Mouse (Mus musculus) thymus, postnatal 36 days (tissue): ENCODE results near the gene C3ar1.
A peak's percentile ranks its signal among the peaks of the same experiment; 100 is the strongest.

Experiments
- DNase-seq, 2 experiments: peaks; one replicate each; pipeline ENCODE4 v3.0.0; 2022; ENCODE audit warnings: mixed read lengths in 2 of 2

C3ar1 gene

DNA sequence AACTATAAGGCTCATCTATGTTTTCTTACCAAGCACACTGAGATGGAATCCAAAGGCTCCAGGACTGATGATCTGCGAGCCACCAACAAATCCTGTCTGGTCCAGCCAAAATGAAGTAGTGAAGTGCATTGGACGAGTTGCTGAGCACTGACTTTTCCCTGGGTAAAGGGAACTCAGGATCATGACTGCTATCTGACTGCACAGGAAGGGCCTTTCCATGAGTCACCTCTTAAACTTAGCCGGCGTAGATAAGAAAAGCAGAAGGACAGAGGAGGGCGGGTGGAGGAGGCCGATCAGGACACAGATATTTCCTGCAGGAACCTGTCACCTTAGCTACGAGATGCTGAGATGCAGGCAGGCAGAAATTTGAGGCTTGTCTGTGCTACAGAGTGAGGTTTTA, at the start of gene C3ar1:
Gene C3ar1, minus strand, starts transcription at position 207 of the 400 bp plus-strand sequence.
- DNase-seq, result no peak

- peak; percentile 33 to 50 for DNase-seq
Measured at GRCm38 (mm10) chr6:122892442-122893049, 36.6 kb upstream of the C3ar1 start.

- DNase-seq, result no peak
Measured at GRCm38 (mm10) chr6:122889599-122889998, 33.6 kb upstream of the C3ar1 start.

- no peak for DNase-seq
Measured at GRCm38 (mm10) chr6:122883603-122884002, 27.6 kb upstream of the C3ar1 start.

DNA sequence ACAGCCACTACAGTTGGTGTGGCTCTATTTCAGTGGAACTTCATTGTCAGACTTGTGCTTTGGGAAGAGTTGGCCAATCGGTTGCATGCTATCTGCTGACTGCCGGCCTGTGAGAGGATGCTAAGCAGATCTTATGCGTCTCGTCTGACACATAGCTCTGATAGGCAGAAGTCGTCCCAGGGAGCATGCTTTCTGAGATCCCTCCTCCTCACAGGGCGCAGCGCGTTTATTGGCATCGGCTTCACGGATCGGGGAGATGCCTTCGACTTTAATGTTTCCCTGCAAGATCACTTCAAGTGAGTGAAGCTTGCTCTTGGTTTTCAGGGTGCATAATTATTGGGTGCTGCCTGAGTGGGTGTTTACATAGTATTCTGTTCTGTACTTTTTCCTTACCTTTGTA, 25.3 kb upstream of the C3ar1 start:
- DNase-seq, result no peak

DNA sequence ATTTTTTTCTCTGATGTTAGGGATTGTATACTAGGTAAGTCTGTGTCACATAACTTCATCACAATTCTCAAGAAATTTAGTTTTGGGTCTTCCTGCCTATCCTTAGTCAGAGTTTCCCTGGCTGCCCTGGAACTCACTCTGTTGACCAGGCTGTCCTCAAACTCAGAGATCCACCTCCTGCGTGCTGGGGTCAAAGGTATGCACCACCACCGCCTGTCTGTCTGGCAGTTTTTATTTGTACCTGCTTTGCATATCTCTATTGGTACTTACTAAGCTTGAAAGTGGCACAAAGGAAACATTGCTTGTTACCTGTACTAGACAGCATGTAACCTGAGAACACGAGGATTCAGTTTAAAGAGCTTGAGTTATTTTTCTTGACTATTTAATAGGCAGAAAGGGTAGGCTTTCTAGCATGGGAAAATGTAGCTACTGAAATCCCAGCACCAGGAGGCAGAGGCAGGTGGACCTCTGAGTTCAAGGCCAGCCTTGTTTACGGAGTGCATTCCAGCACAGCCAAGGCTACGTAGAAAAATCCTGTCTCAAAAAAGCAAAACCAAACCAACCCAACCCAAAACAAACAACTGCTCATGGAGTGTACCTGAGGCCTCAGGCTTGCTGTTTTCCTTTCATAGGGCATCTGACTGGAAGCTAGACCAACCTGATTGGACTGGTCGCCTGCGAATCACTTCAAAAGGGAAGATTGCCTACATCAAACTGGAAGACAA, 24.0 kb upstream of the C3ar1 start:
- no peak for DNase-seq

DNA sequence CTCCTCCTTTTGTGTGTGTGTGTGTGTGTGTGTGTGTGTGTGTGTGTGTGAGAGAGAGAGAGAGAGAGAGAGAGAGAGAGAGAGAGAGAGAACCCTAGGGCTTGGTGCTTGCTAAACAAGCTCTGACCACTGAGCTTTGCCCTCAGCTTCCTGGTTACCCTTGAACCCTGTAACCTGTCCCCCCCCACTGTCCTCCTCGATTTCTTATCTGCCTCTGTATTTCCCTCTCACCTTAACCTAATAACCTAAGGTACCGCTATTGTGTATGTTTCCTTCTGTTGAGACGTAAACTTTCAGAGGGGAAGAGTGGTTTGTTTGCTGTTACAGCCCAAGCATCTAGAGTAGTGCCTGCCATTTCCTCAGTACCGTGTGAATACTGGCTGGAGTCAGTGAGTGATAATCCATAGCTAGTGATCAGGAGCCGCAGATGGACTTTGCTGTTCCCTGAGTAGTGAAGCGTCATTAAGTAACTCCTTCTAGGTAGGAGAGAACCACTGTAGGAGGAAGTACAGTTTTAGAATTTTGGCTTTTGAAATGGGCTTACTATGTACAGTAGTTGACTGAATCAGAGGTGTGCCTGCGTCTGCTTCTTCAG, 23.3 kb upstream of the C3ar1 start:
- DNase-seq, result no peak

DNA sequence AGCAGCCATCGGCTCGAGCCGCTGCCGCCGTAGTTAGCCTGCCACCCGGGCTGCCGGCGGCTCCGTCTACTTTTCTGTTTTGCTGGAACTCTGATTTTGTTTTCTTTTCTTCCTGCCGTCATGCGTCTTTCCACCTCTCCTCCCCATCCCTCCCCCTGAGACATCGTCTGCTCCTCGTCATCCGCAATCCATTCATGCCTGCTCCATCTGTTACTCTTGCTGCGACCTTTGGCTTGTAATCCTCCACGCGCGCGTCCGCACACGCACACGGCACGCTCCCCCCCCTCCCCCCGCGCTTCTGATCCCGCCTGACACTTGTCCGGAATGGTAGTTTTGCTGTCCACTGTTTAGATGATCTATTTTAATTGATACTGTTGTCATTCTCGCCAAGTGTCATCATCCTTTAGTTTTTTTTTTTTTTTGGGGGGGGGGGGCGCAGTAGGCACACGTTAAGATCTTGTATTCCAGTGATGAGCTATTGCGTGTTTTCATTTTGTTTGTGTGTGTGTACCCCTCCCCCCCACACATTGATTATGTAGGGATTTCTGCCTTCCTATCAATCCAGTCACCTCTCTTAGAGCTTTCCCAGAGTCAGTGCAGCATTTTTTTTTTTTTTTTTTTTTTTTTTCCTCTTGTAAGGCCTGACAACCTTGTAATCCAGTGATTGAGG, 18.9 kb upstream of the C3ar1 start:
- no peak for DNase-seq

DNA sequence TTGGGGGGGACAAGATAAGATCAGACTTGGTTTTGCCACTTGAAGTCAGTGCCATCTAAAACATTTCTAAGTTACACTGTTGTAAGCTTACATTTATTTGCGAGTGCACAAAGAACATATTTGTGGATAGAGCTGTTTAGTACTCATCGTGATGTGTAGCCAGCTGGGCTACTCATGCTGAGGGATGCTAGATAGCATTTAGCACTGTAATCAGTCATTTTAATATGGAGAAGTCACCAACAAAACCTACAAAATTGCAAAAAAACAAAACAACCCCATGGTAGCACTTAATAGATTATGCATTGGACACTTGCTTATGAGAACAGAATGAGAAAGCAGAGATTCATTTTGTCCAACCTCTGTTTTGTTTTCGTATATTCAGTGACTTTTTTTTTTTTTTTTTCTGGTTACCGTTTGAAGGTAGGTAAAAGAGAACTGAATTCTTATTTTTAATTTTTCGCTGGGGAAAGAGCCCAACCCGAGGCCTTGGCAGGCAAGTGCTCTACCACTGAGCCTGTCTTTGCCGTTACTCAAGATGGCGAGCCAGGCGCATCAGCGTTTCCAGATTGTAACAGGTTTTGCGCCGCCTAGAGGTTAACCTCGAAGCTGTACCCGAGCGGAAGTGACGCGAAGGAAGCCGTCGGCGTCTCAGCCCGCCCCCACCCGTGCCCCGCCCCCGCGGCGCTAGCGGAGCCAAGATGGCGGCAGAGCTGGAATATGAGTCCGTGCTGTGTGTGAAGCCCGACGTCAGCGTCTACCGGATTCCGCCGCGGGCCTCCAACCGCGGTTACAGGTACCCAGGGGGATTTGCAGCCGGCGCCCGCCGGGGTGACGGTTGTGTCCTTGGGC, 18.1 kb upstream of the C3ar1 start, which contains the start of gene Necap1:
Gene Necap1, plus strand, starts transcription at position 604 of the 849 bp plus-strand sequence.
- peak; percentile 93 to 95 for DNase-seq

GRCm38 (mm10) chr6:122872800-122873199, 16.8 kb upstream of the C3ar1 start:
- no peak for DNase-seq

GRCm38 (mm10) chr6:122869846-122870245, 13.9 kb upstream of the C3ar1 start:
- no peak for DNase-seq

GRCm38 (mm10) chr6:122867914-122868313, 12.0 kb upstream of the C3ar1 start:
- DNase-seq, result no peak

- DNase-seq, result no peak
Measured at GRCm38 (mm10) chr6:122862871-122863270, 6.9 kb upstream of the C3ar1 start.

DNA sequence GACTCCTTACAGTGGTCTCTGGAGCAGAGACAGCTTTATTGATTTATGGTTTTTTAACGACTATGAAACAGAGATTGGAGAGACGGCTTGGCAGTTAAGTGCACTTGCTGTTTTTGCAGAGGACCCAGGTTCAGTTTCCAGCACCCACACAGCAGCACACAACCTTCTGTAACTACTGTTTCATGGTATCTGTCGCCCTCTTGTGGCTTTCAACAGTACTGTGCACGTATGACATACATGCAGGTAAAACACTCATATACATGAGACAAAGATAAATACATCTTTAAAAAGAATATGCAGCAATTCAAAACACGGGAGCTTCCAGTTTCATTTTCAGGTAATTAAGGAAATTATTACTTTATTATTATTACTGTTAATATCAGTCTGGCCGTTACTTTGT, 6.5 kb upstream of the C3ar1 start:
- no peak for DNase-seq

DNA sequence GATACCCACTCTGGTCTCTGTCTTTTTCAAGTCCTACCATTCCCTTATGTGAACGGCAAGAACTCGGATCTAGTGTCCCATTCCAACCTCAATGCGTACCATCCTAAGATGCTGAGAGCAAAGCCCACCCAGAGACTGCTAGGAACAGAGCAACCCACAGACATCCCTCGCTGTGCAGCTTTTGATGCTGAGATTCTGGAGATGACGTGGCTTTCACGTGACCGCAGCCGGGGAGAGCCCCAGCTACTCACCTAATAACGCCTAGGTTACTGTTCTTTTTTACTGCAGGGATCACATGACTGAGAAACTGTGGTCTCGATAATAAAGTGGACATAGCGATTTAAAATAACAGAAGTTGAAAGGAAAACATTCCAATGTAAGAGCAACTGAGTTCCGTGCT, 1.4 kb downstream of the C3ar1 start:
- no peak for DNase-seq

- DNase-seq, result no peak
Measured at GRCm38 (mm10) chr6:122852696-122853095, 3.3 kb downstream of the C3ar1 start.

DNA sequence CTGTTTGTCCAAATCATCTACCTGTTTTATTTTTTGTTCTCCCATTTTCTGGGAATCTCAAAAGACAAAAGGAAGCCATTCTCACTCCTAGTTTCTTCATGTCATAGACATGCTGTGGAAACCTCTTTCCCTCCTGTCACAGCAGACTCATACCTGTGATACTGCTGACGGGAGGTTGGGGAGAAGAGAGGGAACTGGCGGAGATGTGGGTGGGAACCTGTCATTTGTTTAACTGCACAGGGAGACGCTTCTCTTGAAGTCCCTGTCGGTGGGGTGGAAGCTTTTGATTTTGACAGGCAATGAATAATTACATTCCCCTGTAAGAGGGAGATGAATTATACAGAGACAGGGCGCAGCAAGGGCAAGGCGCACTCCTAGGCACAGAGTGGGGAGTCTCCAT, 12.2 kb downstream of the C3ar1 start:
- DNase-seq, result no peak

DNA sequence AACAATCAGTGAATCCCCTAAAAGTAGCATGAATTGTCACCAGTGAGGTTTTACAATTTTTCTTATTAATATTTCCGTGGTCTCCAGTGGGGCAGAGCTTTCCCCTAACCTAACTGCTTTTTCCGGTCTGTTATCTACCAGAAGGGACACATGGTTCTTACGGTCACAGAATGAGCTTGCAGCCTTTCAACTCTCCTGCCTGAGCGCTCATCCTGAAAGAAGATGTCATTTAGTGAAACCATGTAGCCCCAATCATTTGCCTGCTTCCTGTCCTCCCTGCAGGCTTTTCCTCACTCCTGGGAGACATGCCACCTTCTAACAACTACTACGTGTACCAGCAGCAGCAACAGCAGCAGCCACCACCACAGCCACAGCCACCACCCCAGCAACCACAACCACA, 18.4 kb downstream of the C3ar1 start:
- no peak for DNase-seq

DNA sequence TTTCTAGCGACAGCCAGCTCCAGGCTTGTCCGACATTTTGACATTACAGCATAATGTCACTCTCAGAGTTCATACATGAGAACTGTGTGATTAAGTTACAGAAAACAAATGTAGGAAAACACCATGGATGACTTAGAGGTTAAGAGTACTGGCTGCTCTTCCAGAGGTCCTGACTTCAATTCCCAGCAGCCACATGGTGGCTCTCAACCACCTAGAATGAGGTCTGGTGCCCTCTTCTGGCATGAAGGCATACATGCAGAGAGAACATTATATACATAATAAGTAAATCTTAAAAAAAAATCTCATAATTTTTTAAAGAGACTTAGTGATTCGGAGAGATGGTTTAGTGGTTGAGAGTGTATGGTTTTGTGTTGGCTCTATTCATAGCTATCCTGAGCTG, 19.0 kb downstream of the C3ar1 start:
- no peak for DNase-seq

- DNase-seq, result peak; percentile 45 to 57
Measured at GRCm38 (mm10) chr6:122834365-122834764, 21.6 kb downstream of the C3ar1 start.

DNA sequence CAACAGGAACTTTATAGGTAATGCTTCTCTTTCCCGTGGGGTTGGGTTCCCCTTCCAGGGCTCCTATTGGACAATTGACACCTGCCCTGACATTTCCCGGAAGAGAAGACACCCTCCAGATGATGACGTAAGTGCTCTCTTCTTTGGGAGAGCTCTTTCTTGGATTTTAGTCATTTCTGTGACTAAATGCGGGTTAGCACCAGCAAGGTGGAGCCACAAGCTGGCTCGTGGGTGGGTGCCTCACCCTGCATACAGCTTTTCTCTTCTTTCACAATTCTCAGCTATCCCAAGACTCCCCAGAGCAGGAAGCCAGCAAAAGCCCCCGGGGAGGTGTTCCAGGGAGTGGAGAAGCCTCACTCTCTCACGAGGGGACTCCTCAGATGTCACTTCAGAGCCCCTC, 23.1 kb downstream of the C3ar1 start:
- DNase-seq, result no peak

GRCm38 (mm10) chr6:122828086-122828485, 27.9 kb downstream of the C3ar1 start:
- peak; percentile 40 to 45 for DNase-seq
